Mouse (Mus musculus) intestine, embryonic 14.5 days (tissue): ENCODE measurements around the gene Ubr4. TPM values are rescaled to one million over a fixed set of nuclear protein-coding genes. Genes with fewer than 3 reads are reported as not detected.
"Not testable (repeated sequence)": the region's sequence is repeated elsewhere in the genome, so short reads cannot be mapped to it uniquely, and the experiment has no call there.

Experiments used
- ATAC-seq: fragments of 200-750 bp; cut with Nextera tagmentation; replicated peaks from 2 replicates; pipeline ENCODE4 v1.8.0; 2017; ENCODE audit warnings: low read depth, moderate number of reproducible peaks, moderate TSS enrichment, moderate library complexity; ENCODE audit not compliant: low FRiP score, low TSS enrichment
- DNase-seq: peaks from one replicate; pipeline ENCODE4 v3.0.0-alpha.2; 2018; ENCODE audit warnings: low spot score
- H3K27ac ChIP-seq: fragments of 300-500 bp; sonication (generic); 2 replicates; pipeline ENCODE4 v1.5.1; 2014; ENCODE audit warnings: low read depth, mild to moderate bottlenecking, control low read depth
- H3K27me3 ChIP-seq: fragments of 300-500 bp; sonication (generic); replicated peaks from 2 replicates; pipeline ENCODE4 v1.6.1; 2014; ENCODE audit warnings: low read length, control low read depth; ENCODE audit not compliant: control insufficient read depth, insufficient read depth
- H3K36me3 ChIP-seq: fragments of 300-500 bp; sonication (generic); 2 replicates; pipeline ENCODE4 v1.6.1; 2014; ENCODE audit warnings: low read length, control low read depth; ENCODE audit not compliant: control insufficient read depth, insufficient read depth
- H3K4me1 ChIP-seq: fragments of 300-500 bp; sonication (generic); replicated peaks from 2 replicates; pipeline ENCODE4 v1.6.1; 2014; ENCODE audit warnings: low read length, control low read depth, mixed read lengths; ENCODE audit not compliant: control insufficient read depth, insufficient read depth
- H3K4me2 ChIP-seq: fragments of 300-500 bp; sonication (generic); 2 replicates; pipeline ENCODE4 v1.6.1; 2014; ENCODE audit warnings: low read length
- H3K4me3 ChIP-seq: fragments of 300-500 bp; sonication (generic); 2 replicates; pipeline ENCODE4 v1.5.1; 2014; ENCODE audit warnings: low read depth, low read length, control low read depth, mixed read lengths
- H3K9ac ChIP-seq: fragments of 300-500 bp; sonication (generic); 2 replicates; pipeline ENCODE4 v1.6.1; 2014; ENCODE audit warnings: mild to moderate bottlenecking, low read length
- H3K9me3 ChIP-seq: fragments of 300-500 bp; sonication (generic); 2 replicates; pipeline ENCODE4 v1.6.1; 2016; ENCODE audit warnings: low read length, control low read depth; ENCODE audit not compliant: control insufficient read depth
- WGBS: fragments of 180-500 bp; shearing (Covaris S2); extraction: QIAGEN DNeasy Blood & Tissue Kit; methylation state at CpG from one replicate; pipeline ENCODE4 v1.1.7; 2014; 5-methylcytosine and 5-hydroxymethylcytosine counted together
- polyA plus RNA-seq: library from polyadenylated mRNA; unstranded; fragments of >200 nt; fragmentation: Nextera tagmentation; extraction: Ambion mirVana; gene quantifications from 2 replicates; pipeline ENCODE4 v1.2.1, GENCODE M21; 2014

The Ubr4 gene
- polyA plus RNA-seq, 1 experiment from 2014 or later: 76.6 TPM

- ATAC-seq (no peak), DNase-seq (no peak)
- H3K9ac ChIP-seq: no peak overlapping the region
- H3K27ac ChIP-seq: no peak overlapping the region
- H3K4me3 ChIP-seq: no peak overlapping the region
- no peaks in the 10 kb centered on the region for H3K9me3 ChIP-seq
- H3K27me3 ChIP-seq: no peaks in the 10 kb centered on the region
- H3K4me1 ChIP-seq: no peaks in the 10 kb centered on the region
- H3K36me3 ChIP-seq: peaks cover 92% of the 10 kb centered on the region
- WGBS: 88% methylated on average over 4 of the region's 4 CpGs
- H3K4me2 ChIP-seq: no peak overlapping the region
Measured at GRCm38 (mm10) chr4:139373130-139373529, 20.7 kb downstream of the Ubr4 start.

GRCm38 (mm10) chr4:139373531-139373930, 21.1 kb downstream of the Ubr4 start:
- H3K4me2 ChIP-seq: no peak overlapping the region
- no peak overlapping the region for H3K4me3 ChIP-seq
- ATAC-seq (no peak), DNase-seq (no peak)
- whole genome bisulfite sequencing: 92% methylated on average over 10 of the region's 10 CpGs
- H3K36me3 ChIP-seq: peaks cover 88% of the 10 kb centered on the region
- no peaks in the 10 kb centered on the region for H3K4me1 ChIP-seq
- H3K9me3 ChIP-seq: no peaks in the 10 kb centered on the region
- H3K27me3 ChIP-seq: no peaks in the 10 kb centered on the region
- no peak overlapping the region for H3K9ac ChIP-seq
- H3K27ac ChIP-seq: no peak overlapping the region

DNA sequence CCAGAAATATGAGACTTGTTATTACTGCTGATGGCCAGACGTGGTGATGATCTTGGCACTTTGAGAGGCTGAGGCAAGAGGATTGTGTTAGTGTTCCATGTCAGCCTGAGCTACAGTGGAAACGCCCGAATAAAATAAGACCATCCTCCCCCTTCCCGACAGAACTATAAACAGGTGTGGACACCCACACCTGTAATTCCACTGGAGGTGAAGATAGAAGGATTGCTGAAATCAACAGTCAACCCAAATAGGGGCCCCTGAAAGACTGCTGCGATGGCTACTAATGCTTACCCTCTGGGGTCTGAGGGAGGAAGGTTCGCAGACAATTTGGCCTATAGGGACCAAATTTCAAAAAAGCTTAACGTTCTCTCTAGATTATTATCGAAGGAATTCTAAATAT, 27.3 kb downstream of the Ubr4 start:
- H3K27me3 ChIP-seq: no peaks in the 10 kb centered on the region
- 12% methylated on average over 8 of the region's 8 CpGs for WGBS
- no peaks in the 10 kb centered on the region for H3K9me3 ChIP-seq
- H3K4me1 ChIP-seq: peaks cover 10% of the 10 kb centered on the region
- ATAC-seq (no peak), DNase-seq (peak; percentile 55)
- H3K36me3 ChIP-seq: peaks cover 28% of the 10 kb centered on the region
- H3K4me2 ChIP-seq: peak overlapping the region; percentile 58
- H3K9ac ChIP-seq: peak overlapping the region; percentile 81
- H3K4me3 ChIP-seq: peak overlapping the region; percentile 87
- peak overlapping the region; percentile 82 for H3K27ac ChIP-seq

- Histone ChIP-seq H3K4me1 (peaks cover 10% of the 10 kb centered on the region), H3K27ac (peak overlapping the region; percentile 82), H3K9ac (peak overlapping the region; percentile 81), H3K9me3 (no peaks in the 10 kb centered on the region), H3K4me2 (peak overlapping the region; percentile 73), H3K4me3 (peak overlapping the region; percentile 87), H3K27me3 (no peaks in the 10 kb centered on the region), H3K36me3 (peaks cover 23% of the 10 kb centered on the region)
- under 1% methylated on average over 54 of the region's 54 CpGs for WGBS
- ATAC-seq (peak; percentile 96), DNase-seq (peak; percentile 100)
Measured at GRCm38 (mm10) chr4:139380207-139380748, 27.9 kb downstream of the Ubr4 start.

- DNase-seq: no peak
- WGBS: 2% methylated on average over 38 of the region's 44 CpGs
- ATAC-seq: no peak
Measured at GRCm38 (mm10) chr4:139380775-139381451, 28.5 kb downstream of the Ubr4 start.

DNA sequence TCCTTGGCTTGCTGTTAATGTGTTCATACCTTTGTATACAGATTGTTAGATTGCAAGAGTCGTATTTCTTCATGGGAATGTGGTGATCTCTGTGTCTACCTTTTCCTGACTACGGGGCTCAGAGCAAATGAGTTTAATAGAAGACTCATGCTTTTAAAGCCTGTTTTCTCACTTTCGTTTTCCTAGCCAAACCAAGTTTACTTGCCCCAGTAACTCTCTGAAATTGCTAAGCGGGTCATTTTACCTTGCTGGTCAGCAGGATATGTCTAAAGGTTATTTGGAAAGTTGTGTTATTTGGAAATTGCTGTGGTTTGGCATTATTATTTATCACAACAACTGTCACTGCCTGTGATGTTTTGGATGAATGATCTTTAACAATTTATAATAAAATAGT, 29.0 kb downstream of the Ubr4 start:
- 48% methylated on average over 4 of the region's 4 CpGs for WGBS
- no peak overlapping the region for H3K27ac ChIP-seq
- ATAC-seq: no peak
- H3K9me3 ChIP-seq: no peaks in the 10 kb centered on the region
- H3K9ac ChIP-seq: peak overlapping the region; percentile 81
- H3K4me3 ChIP-seq: peak overlapping the region; percentile 87
- no peaks in the 10 kb centered on the region for H3K27me3 ChIP-seq
- no peak for DNase-seq
- H3K4me2 ChIP-seq: peak overlapping the region; percentile 73
- peaks cover 19% of the 10 kb centered on the region for H3K4me1 ChIP-seq
- peaks cover 12% of the 10 kb centered on the region for H3K36me3 ChIP-seq

More at GRCm38 (mm10) chr4:139380775-139381451, 28.5 kb downstream of the Ubr4 start:
- no peaks in the 10 kb centered on the region for H3K9me3 ChIP-seq
- H3K4me2 ChIP-seq: peak overlapping the region; percentile 73
- H3K4me1 ChIP-seq: peaks cover 13% of the 10 kb centered on the region
- no peaks in the 10 kb centered on the region for H3K27me3 ChIP-seq
- H3K27ac ChIP-seq: peak overlapping the region; percentile 66; the same call in 1 of the 2 replicates
- H3K36me3 ChIP-seq: peaks cover 16% of the 10 kb centered on the region
- H3K4me3 ChIP-seq: peak overlapping the region; percentile 87
- peak overlapping the region; percentile 81 for H3K9ac ChIP-seq

DNA sequence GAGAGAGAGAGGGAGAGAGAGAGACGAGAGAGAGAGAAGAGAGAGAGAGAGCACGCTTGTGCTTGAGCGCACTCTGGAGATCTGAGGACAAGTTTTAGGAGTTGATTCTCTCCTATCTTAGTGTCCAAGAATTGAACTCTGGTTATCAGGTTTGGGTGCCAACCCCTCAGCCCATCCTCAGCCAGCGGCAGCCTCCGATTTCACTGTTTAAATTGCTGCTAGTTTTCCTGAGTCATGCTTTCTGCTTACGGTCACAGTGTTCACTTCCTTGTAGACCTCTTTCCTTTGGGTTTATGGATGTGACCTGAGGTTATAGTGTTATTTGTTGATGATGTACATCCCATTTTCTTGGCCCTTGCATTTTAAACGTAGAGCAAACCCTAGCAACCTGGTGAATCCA, 29.8 kb downstream of the Ubr4 start:
- Histone ChIP-seq H3K4me3 (no peak overlapping the region), H3K4me1 (peaks cover 26% of the 10 kb centered on the region), H3K9ac (no peak overlapping the region), H3K4me2 (peak overlapping the region; percentile 20; the same call in 1 of the 2 replicates), H3K9me3 (no peaks in the 10 kb centered on the region), H3K27ac (no peak overlapping the region), H3K27me3 (no peaks in the 10 kb centered on the region), H3K36me3 (peaks cover 5% of the 10 kb centered on the region)
- ATAC-seq (no peak), DNase-seq (no peak)
- 72% methylated on average over 7 of the region's 7 CpGs for WGBS

DNA sequence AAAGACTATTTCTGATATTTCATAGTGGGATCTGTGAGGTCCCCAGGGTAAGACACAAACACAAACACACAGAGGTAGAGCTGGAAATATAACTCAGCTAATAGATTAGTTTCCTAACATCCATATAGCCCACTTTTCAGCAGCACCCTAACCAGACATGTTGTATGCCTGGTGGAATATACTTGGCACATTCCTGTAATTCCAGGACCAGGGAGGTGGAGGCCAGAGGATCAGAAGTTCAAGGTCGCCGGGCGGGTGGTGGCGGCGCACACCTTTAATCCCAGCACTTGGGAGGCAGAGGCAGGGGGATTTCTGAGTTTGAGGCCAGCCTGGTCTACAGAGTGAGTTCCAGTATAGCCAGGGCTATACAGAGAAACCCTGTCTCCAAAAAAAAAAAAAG, 33.4 kb downstream of the Ubr4 start:
- H3K4me1 ChIP-seq: peaks cover 32% of the 10 kb centered on the region
- H3K9me3 ChIP-seq, H3K9ac ChIP-seq, H3K4me2 ChIP-seq, H3K27ac ChIP-seq, DNase-seq, H3K27me3 ChIP-seq, H3K4me3 ChIP-seq, ATAC-seq: not testable (repeated sequence)
- WGBS: 82% methylated on average over 5 of the region's 5 CpGs
- H3K36me3 ChIP-seq: peaks cover 12% of the 10 kb centered on the region
